Mouse (Mus musculus): Measurements from ENCODE around the gene Zscan5b. TPM values are rescaled to one million over a fixed set of nuclear protein-coding genes. Genes with fewer than 3 reads are reported as not detected.

Gene Zscan5b
- polyA plus RNA-seq (2015; fragmentation: Nextera tagmentation; extraction: Ambion mirVana): not detected in 2 replicates

DNA sequence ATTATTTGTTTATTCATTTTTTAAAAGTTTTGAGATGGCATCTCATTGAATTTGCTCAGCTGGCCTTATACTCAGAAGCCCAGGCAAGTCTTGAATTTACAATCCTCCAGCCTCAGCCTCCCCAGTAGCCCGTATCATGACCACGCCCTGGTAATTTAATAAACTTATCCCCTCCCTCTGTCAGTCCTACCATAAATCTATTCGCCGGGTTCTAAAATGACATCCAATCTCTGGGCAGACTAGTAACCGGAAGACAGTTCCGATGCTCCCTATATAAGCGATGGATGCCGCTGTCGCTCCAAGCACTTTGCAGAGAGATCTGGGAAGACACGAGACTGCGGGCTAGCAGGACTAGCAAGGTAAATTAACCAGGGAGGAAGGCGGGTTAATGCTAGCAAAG lies at the start of gene Zscan5b:
Zscan5b (plus strand) TSS at position 301 of the 400 bp plus-strand sequence.

DNA sequence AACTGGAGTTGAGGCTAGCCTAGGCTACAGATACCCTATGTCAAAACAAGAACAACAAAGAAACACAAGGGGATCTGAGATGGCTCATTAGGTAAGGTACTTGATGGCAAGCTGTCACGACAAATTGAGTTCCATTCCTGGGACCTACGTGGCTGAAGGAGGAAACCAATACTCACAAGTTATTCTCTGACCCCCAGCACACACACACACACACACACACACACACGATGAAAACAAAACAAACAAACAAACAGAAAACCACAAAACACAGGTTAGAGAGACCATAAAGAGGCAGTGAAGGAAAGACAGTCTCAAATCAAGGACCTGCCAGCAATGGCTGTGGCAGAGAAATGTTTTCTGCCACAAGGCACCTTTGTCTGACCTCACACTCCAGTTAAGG lies 25.3 kb upstream of the Zscan5b start, which contains the start of gene Galp:
Galp (plus strand) TSS at position 301 of the 400 bp plus-strand sequence.

DNA sequence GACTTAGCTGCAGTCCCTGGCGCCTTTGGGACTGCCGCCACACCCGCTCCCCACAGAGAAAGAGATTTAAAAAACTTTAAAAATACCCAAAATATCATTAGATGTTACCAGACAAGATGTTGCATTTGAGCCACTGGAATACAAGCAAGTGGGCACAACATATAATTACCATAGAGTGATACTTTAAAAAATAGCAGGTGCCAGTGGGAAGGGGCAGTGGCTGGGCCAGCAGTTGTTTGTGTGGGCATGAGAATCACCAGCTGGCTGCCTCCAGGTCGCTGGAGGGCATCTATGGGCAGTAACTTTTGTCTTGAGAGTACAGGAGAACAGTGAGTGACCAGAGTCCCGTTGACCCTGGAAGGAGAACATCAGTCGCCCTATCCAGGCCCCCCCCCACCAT lies 30.3 kb downstream of the Zscan5b start, which contains the start of gene Epp13:
Epp13 (plus strand) TSS at position 301 of the 400 bp plus-strand sequence.

DNA sequence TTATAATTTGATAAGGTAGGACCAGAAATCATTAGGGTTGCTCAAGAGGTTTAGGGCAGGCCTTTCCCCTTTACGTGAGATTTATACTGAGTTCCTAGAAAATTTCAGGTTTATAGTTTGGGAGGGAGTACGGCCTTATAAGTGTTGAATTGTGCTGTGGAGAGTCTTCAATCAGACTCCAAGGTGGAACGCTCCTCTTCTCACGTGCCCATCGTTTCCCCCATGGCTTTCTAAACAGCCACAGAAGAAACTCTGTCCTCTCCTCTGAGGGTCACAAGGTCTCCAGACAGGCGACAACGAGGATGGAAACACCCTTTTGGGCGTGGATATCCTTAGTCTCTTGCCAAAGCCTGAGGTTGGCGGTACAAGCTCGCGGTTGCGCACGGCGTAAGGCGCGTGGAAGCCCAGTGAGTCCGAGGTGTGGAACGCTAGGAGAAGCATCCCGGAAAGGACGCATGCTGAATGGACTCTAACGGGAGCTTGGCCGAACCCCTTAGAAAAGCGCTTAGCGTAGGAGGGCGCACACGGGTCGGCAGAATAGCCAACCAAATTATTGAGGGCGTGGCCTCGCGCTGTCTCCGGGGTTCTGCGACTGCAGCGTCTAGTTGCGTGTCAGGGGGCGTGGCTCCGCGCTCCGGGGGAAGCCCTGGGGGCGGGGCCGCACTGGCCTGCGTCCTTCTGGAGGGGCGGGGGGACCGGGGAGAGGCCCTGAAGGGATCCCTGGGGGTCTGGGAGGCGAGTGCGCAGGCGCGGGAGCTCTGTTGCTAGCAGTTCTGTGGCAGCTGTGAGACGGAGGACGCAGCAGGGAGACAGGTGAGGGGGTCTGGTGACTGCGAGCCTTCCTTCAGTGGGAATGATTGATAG lies 64.0 kb downstream of the Zscan5b start, which contains the start of gene Zfp667:
Zfp667 (plus strand) TSS at position 738 of the 864 bp plus-strand sequence.

Other genes starting within 250 kb of the Zscan5b start
- not detected in 2 replicates for gene Vmn1r65, start 211.3 kb upstream of the Zscan5b start, polyA plus RNA-seq (2015; fragmentation: Nextera tagmentation; extraction: Ambion mirVana)
- not detected in 2 replicates for gene Nlrp4c, start 177.1 kb upstream of the Zscan5b start, polyA plus RNA-seq (2015; fragmentation: Nextera tagmentation; extraction: Ambion mirVana)
- 32.0 and 38.8 TPM in 2 replicates for gene Zfp787, start 66.3 kb upstream of the Zscan5b start, polyA plus RNA-seq (2015; fragmentation: Nextera tagmentation; extraction: Ambion mirVana)
- gene Zfp444, start 50.1 kb upstream of the Zscan5b start, polyA plus RNA-seq (2015; fragmentation: Nextera tagmentation; extraction: Ambion mirVana): 25.0 and 25.9 TPM in 2 replicates
- gene Galp, start 25.2 kb upstream of the Zscan5b start, polyA plus RNA-seq (2015; fragmentation: Nextera tagmentation; extraction: Ambion mirVana): not detected in 2 replicates
- not detected in 2 replicates for gene Epp13, start 30.4 kb downstream of the Zscan5b start, polyA plus RNA-seq (2015; fragmentation: Nextera tagmentation; extraction: Ambion mirVana)
- 9.9 and 10.7 TPM in 2 replicates for gene Zfp667, start 64.3 kb downstream of the Zscan5b start, polyA plus RNA-seq (2015; fragmentation: Nextera tagmentation; extraction: Ambion mirVana)
- gene Zfp583, start 109.0 kb downstream of the Zscan5b start, polyA plus RNA-seq (2015; fragmentation: Nextera tagmentation; extraction: Ambion mirVana): 2.5 and 3.0 TPM in 2 replicates
- 0.17 and 0.56 TPM in 2 replicates for gene Gm3854, start 121.5 kb downstream of the Zscan5b start, polyA plus RNA-seq (2015; fragmentation: Nextera tagmentation; extraction: Ambion mirVana)
- gene Zfp78, start 141.0 kb downstream of the Zscan5b start, polyA plus RNA-seq (2015; fragmentation: Nextera tagmentation; extraction: Ambion mirVana): 1.9 and 2.1 TPM in 2 replicates
- gene Zfp28, start 161.0 kb downstream of the Zscan5b start, polyA plus RNA-seq (2015; fragmentation: Nextera tagmentation; extraction: Ambion mirVana): 3.8 and 5.4 TPM in 2 replicates
- gene Smim17, start 176.4 kb downstream of the Zscan5b start, polyA plus RNA-seq (2015; fragmentation: Nextera tagmentation; extraction: Ambion mirVana): not detected in 2 replicates
- gene Gm20715, start 188.0 kb downstream of the Zscan5b start, polyA plus RNA-seq (2015; fragmentation: Nextera tagmentation; extraction: Ambion mirVana): not detected in 2 replicates
- gene Olfr1344, start 216.4 kb downstream of the Zscan5b start, polyA plus RNA-seq (2015; fragmentation: Nextera tagmentation; extraction: Ambion mirVana): not detected in 2 replicates
- gene Olfr1336, start 233.9 kb downstream of the Zscan5b start, polyA plus RNA-seq (2015; fragmentation: Nextera tagmentation; extraction: Ambion mirVana): not detected in 2 replicates
- not detected in 2 replicates for gene Olfr1346, start 244.8 kb downstream of the Zscan5b start, polyA plus RNA-seq (2015; fragmentation: Nextera tagmentation; extraction: Ambion mirVana)

Measured in urinary bladder, postnatal 0 days (tissue).